Mouse (Mus musculus): Measurements from ENCODE around the gene Zmynd19. TPM values are rescaled to one million over a fixed set of nuclear protein-coding genes. Genes with fewer than 3 reads are reported as not detected.
A peak's percentile ranks its signal among the peaks of the same experiment; 100 is the strongest.

Zmynd19 gene
- polyA plus RNA-seq (2014; fragmentation: Nextera tagmentation; extraction: Ambion mirVana), result 20.8 and 23.3 TPM in 2 replicates

DNA sequence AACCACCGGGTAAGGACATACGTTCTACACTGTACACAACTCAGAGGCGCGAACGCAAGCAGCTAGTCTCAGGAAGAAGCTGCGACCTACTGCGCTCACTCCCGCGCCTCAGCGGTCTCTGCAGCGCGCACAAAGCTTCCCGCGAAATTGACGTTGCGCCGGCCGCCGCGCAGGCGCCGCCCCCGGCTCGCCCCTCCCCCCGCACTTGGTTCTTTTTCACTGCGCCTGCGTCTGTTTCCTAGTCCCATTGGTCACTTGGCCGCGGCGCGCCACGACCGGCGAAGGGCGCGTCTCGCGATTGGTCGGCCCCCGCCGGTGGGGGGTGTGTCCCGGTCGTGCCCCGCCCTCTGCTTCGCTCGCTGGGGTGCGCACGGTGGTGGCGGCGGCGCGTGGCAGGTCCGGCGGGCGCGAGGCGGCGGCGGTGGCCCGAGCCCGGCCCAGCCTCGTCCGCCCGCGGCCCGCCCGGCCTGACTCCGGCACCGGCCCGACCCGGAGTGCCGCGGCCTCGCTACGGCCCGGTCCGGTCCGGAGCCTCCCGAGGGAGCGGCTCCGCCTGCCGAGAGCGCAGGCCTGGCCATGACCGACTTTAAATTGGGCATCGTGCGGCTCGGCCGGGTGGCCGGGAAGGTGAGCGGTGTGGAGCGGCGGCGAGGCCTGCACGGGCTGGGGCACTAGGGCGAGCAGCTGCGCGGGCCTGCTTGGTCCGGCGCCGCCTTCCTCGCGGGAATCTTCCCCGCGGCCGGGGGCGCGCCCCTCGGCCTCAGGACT is at the start of gene Zmynd19:
Zmynd19 (plus strand) TSS at position 372 of the 768 bp plus-strand sequence.
- Histone ChIP-seq H3K36me3 (ENCODE audit: insufficient read depth) (peaks cover 29% of the 10 kb centered on the region), H3K9ac (peak within 1 kb of the TSS; percentile 90), H3K9me3 (ENCODE audit: low read depth, low read length) (no peaks in the 10 kb centered on the region), H3K4me3 (ENCODE audit: low read depth, low read length) (peak within 1 kb of the TSS; percentile 97), H3K4me1 (ENCODE audit: insufficient read depth) (peaks cover 5% of the 10 kb centered on the region; the same call in 1 of the 2 replicates), H3K27me3 (ENCODE audit: insufficient read depth, low read length) (no peaks in the 10 kb centered on the region), H3K4me2 (peak within 1 kb of the TSS; percentile 89), H3K27ac (ENCODE audit: low read depth) (peak within 1 kb of the TSS; percentile 46; the same call in 1 of the 2 replicates)
- WGBS, result under 1% methylated on average over 98 of the region's 108 CpGs
- peak; percentile 98 for DNase-seq
- peak; percentile 97 for ATAC-seq (ENCODE audit: insufficient read depth)
- TF ChIP-seq CTCF (IDR thresholded peaks at IDR 0.05; ENCODE audit: low read depth), result no peak

GRCm38 (mm10) chr2:24901055-24901454 is 48.5 kb upstream of the Zmynd19 start:
- Histone ChIP-seq H3K4me2 (no peak overlapping the region), H3K4me3 (ENCODE audit: low read depth, low read length) (no peak overlapping the region), H3K9me3 (ENCODE audit: low read depth, low read length) (no peaks in the 10 kb centered on the region), H3K4me1 (ENCODE audit: insufficient read depth) (no peaks in the 10 kb centered on the region; the same call in 1 of the 2 replicates), H3K27ac (ENCODE audit: low read depth) (no peak overlapping the region), H3K9ac (no peak overlapping the region), H3K36me3 (ENCODE audit: insufficient read depth) (no peaks in the 10 kb centered on the region), H3K27me3 (ENCODE audit: insufficient read depth, low read length) (no peaks in the 10 kb centered on the region)
- ATAC-seq (ENCODE audit: insufficient read depth) (no peak), DNase-seq (peak; percentile 77)
- no peak for TF ChIP-seq CTCF (IDR thresholded peaks at IDR 0.05; ENCODE audit: low read depth)
- 30% methylated on average over 5 of the region's 5 CpGs for WGBS

- Histone ChIP-seq H3K36me3 (ENCODE audit: insufficient read depth) (no peaks in the 10 kb centered on the region), H3K4me1 (ENCODE audit: insufficient read depth) (peaks cover 3% of the 10 kb centered on the region; the same call in 1 of the 2 replicates), H3K4me2 (no peak overlapping the region), H3K27ac (ENCODE audit: low read depth) (no peak overlapping the region), H3K9ac (no peak overlapping the region), H3K27me3 (ENCODE audit: insufficient read depth, low read length) (no peaks in the 10 kb centered on the region), H3K9me3 (ENCODE audit: low read depth, low read length) (no peaks in the 10 kb centered on the region), H3K4me3 (ENCODE audit: low read depth, low read length) (no peak overlapping the region)
- no peak for TF ChIP-seq CTCF (IDR thresholded peaks at IDR 0.05; ENCODE audit: low read depth)
- DNase-seq (no peak), ATAC-seq (ENCODE audit: insufficient read depth) (no peak)
- 78% methylated on average over 6 of the region's 6 CpGs for WGBS
Observed at GRCm38 (mm10) chr2:24902999-24903398, 46.6 kb upstream of the Zmynd19 start.

DNA sequence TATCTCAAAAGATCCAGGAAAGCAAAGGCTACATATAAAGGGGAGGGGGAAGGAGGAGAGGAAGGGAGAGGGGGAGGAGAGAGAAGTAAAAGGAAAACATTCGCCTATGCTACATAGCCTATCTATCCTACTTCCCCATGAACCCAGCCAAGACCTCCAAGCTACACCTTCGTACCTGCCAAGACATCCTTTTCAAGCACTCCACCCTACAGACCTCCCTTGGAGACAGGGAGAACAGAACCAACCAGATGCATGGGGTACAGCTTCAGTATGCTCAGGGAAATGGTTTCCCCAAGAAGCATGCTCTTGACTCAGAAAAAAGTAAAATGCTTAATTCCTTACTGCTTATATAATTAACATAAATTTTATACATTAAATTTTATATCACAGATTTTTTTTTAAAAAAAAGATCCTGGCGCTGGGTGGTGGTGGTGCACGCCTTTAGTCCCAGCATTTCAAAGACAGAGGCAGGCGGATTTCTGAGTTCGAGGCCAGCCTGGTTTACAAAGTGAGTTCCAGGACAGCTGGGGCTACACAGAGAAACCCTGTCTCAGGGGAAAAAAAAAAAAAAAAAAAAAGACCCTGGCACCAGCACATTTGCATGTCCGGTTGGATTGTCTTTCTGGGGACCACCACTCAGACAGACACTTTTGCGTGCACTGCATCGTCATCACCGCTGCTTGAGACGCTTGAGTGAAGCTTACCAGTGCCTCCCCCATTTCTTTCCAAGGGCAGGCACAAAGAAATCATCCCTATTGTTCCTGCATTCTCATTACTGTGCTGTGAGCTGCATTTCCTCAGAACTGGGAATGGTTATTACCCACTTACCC is 44.6 kb upstream of the Zmynd19 start:
- Histone ChIP-seq H3K9me3 (ENCODE audit: low read depth, low read length) (no peaks in the 10 kb centered on the region), H3K9ac (no peak overlapping the region), H3K4me1 (ENCODE audit: insufficient read depth) (peaks cover 3% of the 10 kb centered on the region; the same call in 1 of the 2 replicates), H3K27ac (ENCODE audit: low read depth) (no peak overlapping the region), H3K4me2 (no peak overlapping the region), H3K36me3 (ENCODE audit: insufficient read depth) (no peaks in the 10 kb centered on the region), H3K4me3 (ENCODE audit: low read depth, low read length) (no peak overlapping the region), H3K27me3 (ENCODE audit: insufficient read depth, low read length) (no peaks in the 10 kb centered on the region)
- ATAC-seq (ENCODE audit: insufficient read depth) (no peak), DNase-seq (no peak)
- TF ChIP-seq CTCF (IDR thresholded peaks at IDR 0.05; ENCODE audit: low read depth), result no peak
- WGBS, result 80% methylated on average over 11 of the region's 11 CpGs

DNA sequence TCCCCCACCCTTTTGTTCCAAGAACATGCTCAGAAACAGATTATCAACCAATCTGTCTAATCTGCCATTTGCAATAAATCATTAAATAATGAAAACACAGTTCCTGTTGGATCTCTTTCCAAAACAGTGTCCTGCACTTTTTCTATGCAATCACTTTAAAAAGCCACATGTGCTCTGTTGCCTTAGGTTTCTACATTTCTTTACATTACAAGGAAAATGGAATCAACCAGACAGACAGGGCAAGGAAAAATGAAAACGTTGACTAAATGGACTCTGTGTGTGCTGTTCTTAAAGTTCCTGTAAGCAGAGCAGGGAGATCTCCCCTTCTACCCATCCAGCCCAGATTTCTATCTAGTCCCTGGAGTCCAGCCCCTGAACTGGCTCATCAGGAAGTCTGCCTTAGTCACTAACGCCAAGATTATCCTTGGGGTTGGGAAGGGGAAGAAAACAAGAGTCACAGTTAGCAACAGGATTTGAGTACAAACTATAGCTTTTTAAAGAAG is 43.9 kb upstream of the Zmynd19 start:
- H3K4me2 ChIP-seq, result no peak overlapping the region
- 24% methylated on average over 2 of the region's 2 CpGs for WGBS
- H3K36me3 ChIP-seq (ENCODE audit: insufficient read depth), result 0 out of 2 replicates have a peak, but pooled peaks cover 3% of the 10 kb centered on the region
- no peaks in the 10 kb centered on the region for H3K9me3 ChIP-seq (ENCODE audit: low read depth, low read length)
- H3K4me3 ChIP-seq (ENCODE audit: low read depth, low read length), result no peak overlapping the region
- no peaks in the 10 kb centered on the region for H3K27me3 ChIP-seq (ENCODE audit: insufficient read depth, low read length)
- no peak for TF ChIP-seq CTCF (IDR thresholded peaks at IDR 0.05; ENCODE audit: low read depth)
- ATAC-seq (ENCODE audit: insufficient read depth), result no peak
- DNase-seq, result no peak
- peaks cover 3% of the 10 kb centered on the region; the same call in 1 of the 2 replicates for H3K4me1 ChIP-seq (ENCODE audit: insufficient read depth)
- no peak overlapping the region for H3K27ac ChIP-seq (ENCODE audit: low read depth)
- no peak overlapping the region for H3K9ac ChIP-seq

- H3K36me3 ChIP-seq (ENCODE audit: insufficient read depth), result peaks cover 17% of the 10 kb centered on the region; the same call in 1 of the 2 replicates
- H3K4me2 ChIP-seq, result no peak overlapping the region
- H3K4me3 ChIP-seq (ENCODE audit: low read depth, low read length), result no peak overlapping the region
- 91% methylated on average over 4 of the region's 4 CpGs for WGBS
- ATAC-seq (ENCODE audit: insufficient read depth) (no peak), DNase-seq (no peak)
- H3K4me1 ChIP-seq (ENCODE audit: insufficient read depth), result peaks cover 3% of the 10 kb centered on the region; the same call in 1 of the 2 replicates
- no peaks in the 10 kb centered on the region for H3K9me3 ChIP-seq (ENCODE audit: low read depth, low read length)
- no peak overlapping the region for H3K27ac ChIP-seq (ENCODE audit: low read depth)
- TF ChIP-seq CTCF (IDR thresholded peaks at IDR 0.05; ENCODE audit: low read depth), result no peak
- H3K27me3 ChIP-seq (ENCODE audit: insufficient read depth, low read length), result no peaks in the 10 kb centered on the region
- no peak overlapping the region for H3K9ac ChIP-seq
Observed at GRCm38 (mm10) chr2:24910481-24910880, 39.1 kb upstream of the Zmynd19 start.
